Mouse (Mus musculus): Measurements from ENCODE around the gene Igfbpl1.

DNA sequence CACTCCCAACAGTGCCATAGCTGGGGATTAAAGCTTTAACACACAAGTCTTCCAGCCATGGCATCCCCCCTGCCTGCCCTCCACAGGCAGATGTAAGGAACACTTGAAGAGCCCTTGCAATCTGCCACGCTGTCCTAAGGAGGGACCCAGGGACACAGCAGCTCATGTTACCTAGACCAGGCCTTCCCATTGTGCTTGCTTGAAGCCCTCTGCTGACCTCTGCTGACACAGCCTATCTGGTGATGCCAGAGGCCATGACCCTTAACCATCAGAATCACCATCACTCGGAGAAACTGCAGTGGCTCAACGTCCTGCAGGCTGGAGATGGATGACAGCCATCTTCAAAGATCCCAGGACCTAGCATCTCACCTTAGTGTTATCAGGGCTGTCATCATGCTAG lies 4.7 kb downstream of the Igfbpl1 start:
- TF ChIP-seq POLR2A (IDR thresholded peaks at IDR 0.05; ENCODE audit: low read depth, low read length) (no peak), ETS1 (conservative IDR thresholded peaks at IDR 0.05; ENCODE audit: low read depth, low read length) (no peak), CTCF (conservative IDR thresholded peaks at IDR 0.05 in 1 of 2, IDR thresholded peaks at IDR 0.05 in 1 of 2; ENCODE audit: low read depth in 2 of 2, low read length in 2 of 2) (peak in 1 of 2 experiments; percentile 18; a peak in 2 of 4 replicates), RCOR1 (conservative IDR thresholded peaks at IDR 0.05; ENCODE audit: low read depth, low read length) (no peak)
